Mouse (Mus musculus) brain, embryonic 14.5 days (tissue): ENCODE results near the gene Neto2. TPM values are rescaled to one million over a fixed set of nuclear protein-coding genes. Genes with fewer than 3 reads are reported as not detected.
A peak's percentile ranks its signal among the peaks of the same experiment; 100 is the strongest.

Experiments
- DNase-seq: peaks from one replicate; pipeline ENCODE4 v3.0.0-alpha.2; 2011; ENCODE audit warnings: low read depth
- CTCF ChIP-seq: fragments of 200-500 bp; IDR thresholded peaks from 2 replicates; pipeline ENCODE4 v1.5.1; 2012; ENCODE audit warnings: inconsistent platforms, mild to moderate bottlenecking, moderate library complexity, borderline replicate concordance; ENCODE audit not compliant: insufficient read depth, insufficient read length; ENCODE audit errors: extremely low read depth
- POLR2A ChIP-seq: fragments of 200-500 bp; IDR thresholded peaks from 2 replicates; pipeline ENCODE4 v1.6.1; 2012; ENCODE audit warnings: mild to moderate bottlenecking, inconsistent platforms, borderline replicate concordance; ENCODE audit not compliant: poor library complexity, insufficient read depth, insufficient read length, severe bottlenecking; ENCODE audit errors: extremely low read depth
- polyA plus RNA-seq: library from polyadenylated mRNA; depleted of rRNA; stranded (reverse); fragments of >200 nt; gene quantifications from 2 replicates; pipeline ENCODE4 v1.2.3, GENCODE M21; 2012; rRNA removed

Neto2 gene
- 46.1 and 51.6 TPM in 2 replicates for polyA plus RNA-seq

DNA sequence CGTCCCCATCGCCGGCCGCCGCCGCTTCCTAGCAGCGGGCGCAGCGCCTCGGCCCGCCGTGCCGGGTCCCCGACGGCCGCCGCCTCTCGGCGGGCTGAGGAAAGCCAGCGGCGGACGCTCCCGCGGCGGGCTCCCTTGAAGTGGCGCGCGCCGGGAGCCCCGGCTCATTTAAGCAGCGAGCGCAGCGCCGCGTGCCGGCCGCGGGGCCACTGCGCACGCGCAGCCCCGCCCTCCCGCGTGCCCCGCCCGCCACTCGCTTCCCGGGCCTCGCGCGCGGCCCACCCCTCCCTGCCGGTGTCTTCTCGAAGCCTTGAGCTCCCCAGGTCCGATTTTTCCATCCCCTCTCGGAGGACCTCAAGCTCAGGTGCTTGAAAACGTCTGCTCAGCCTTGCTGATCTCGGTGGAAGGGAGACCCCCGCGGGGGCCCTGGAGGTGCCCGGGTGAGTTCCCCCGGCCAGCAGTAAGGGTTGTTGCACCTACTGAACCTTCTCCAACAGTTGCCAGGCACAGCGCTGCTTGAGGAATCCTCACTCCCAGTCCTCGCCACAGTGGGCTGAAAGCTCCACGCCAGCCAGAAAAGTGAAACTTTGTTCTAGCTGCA is at the start of gene Neto2:
TSS of gene Neto2 (minus strand) at position 174 of the 601 bp plus-strand sequence.
- no peak for TF ChIP-seq CTCF
- peak; percentile 85 for TF ChIP-seq POLR2A
- peak; percentile 93 for DNase-seq

DNA sequence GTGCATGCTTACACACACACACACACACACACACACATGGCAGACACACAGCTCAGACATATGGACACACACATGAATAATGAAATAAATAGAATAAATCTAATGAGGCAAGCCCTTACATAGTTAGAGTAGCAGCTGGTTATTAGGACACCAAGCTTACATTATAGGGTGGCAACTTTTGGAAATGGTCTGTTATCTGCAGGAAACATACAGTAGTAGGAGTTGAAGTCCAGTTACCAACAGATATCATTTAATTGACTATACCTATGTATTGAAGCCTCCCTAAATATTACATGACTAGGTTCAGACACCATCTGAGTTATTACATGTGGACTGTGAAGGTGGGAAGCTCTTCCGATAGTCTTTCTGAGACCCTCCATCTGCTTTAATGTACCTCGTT is 44.3 kb upstream of the Neto2 start:
- TF ChIP-seq POLR2A (no peak), CTCF (no peak)
- no peak for DNase-seq

DNA sequence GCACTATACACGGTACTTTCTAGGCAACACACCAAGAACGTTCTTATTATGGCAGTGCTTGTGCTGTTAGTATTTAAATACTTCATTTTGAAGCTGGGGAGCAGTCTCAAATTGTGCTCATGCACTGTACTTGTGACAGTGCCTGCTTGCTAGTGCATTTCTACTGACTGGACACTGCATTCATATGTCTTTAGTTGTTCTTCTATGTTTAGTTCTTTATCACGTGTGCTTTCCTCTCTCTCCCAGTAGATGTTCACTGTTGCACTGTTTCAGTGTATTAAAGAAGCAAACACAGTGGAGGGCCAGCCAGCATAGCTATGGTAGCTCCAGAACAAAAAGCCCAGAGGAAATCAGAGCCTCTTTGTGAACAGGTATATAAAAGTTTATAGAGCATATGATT is 29.8 kb upstream of the Neto2 start:
- no peak for DNase-seq
- TF ChIP-seq CTCF = no peak
- no peak for TF ChIP-seq POLR2A

DNA sequence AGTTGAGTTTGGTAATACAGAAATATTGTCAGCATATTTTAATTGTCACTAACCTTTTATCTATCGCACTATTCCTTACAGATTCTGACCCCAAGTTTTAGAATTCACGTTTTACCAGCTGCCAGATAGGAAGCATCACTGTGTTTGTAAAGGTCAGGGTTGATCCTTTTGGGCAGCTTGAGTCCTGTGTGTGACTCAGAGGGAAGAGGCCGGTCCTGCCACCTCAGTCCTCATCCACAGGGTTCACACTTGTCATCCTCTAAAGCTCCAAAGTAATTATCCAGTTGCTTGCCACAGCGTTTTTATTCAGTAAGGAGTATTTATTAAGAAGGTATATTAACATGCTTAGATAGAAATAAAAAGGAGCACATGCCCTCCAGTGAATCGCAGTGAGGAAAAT is 16.5 kb upstream of the Neto2 start:
- no peak for DNase-seq
- TF ChIP-seq POLR2A = no peak
- no peak for TF ChIP-seq CTCF

DNA sequence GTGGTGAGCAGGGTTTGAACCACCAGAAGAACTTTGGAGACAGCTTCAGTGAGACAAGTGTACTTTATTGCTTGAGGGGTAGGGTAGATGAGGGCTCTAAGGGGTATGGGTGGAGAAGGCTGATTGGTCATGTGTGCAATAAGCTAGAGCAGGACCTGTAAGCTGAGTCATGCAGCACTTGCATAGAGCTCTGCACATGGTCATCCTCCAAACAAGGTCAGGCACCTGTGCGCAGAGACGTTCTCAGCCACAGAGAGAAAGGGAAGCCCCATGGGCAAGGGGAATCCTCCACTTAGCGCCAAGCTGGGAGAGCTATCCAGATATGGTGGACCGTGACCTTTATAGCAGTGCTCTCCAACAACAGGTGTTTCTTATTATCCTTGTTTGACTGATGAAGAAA is 16.0 kb upstream of the Neto2 start:
- TF ChIP-seq POLR2A (no peak), CTCF (no peak)
- no peak for DNase-seq

DNA sequence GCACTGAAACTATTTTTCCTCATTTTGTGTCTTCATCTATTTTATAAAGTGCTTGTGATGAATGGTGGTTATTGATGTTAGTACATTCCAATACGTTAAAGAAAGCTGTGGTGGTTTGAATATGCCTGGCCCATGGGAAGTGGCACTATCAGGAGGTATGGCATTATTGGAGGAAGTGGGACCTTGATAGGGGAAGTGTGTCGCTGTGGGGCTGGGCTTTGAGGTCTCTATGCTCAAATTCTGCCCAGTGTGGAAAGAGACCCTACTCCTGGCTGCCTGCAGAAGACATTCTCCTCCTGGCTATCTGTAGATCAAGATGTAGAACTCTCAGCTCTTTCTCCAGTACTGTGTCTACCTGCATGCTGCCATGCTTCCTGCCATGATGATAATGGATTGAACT is 6.3 kb upstream of the Neto2 start:
- no peak for DNase-seq
- TF ChIP-seq POLR2A = no peak
- no peak for TF ChIP-seq CTCF

DNA sequence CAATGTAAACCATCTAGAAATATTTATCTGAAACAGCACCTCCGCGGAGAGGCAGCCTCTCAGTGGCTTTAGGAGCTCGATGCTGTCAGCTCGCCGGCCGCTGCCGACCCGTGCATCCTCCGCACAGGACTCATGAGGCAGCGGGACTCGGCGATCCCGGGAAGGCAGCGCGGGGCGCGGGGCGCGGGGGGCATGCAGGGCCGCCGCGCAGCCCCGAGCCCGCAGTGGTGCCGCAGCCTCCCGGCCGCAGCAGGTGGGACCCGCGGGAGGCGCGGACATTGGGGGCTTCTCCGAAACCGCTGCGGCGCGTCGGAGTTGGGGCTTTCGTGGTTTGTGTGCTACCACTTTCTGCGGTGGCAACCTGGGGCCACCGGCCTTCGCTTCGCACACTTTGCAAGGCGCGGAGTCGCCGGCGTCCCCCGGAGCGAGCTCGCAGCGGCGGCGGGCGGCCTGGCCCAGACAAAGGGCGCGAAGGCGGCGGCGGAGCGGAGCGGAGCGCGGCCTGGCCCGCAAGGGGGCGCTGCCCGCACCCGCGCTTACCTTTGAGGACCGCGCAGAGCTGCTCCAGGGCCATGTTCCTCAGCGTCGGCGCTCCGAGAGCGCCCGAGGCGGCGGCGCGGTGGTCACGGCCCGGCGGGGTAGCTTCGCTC is 498 bp downstream of the Neto2 start:
- peak; percentile 93 for DNase-seq
- TF ChIP-seq CTCF = peak; percentile 77
- 0 out of 2 replicates have a peak, but pooled peaks have one; percentile 43 for TF ChIP-seq POLR2A

DNA sequence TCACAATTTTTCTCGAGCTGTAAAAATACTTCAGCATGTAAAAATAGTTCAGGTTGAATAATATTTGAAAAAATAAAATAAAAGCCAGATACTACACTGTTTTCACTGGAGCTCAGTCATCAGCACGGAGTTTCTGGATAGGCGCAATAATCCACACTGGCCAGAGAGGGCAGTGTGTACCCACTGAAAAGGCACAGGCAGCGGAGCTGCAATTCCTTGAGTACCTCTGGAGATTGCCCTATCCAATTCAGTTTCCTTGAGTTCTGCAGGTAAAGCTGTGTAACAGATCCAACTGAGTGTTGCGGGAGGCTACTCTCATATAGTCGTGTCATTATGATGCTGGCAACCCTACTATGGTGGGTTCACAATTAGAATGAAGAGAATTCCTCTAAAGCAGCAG is 1.7 kb downstream of the Neto2 start:
- TF ChIP-seq CTCF (peak; percentile 91), POLR2A (no peak)
- DNase-seq = peak; percentile 93

DNA sequence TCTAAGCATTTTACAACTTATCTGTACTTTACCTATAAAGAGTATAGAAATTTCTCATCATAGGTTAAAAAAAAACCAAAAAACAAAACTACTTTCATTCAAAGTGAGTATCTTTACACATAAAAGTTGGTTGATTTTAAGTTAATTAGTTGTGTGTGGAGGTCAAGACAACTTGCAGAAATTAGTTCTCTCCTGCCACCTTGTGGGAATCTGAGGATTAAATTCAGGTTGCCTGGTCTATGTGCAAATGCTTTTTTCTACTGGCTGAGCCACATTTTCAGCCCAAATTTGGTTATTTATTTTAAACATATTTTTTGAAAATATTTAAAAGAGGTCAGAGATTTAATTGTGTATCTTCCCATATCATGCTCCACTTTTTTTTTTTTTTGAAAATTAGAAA is 35.6 kb downstream of the Neto2 start:
- peak; percentile 69 for DNase-seq
- peak; percentile 12; the same call in 1 of the 2 replicates for TF ChIP-seq CTCF
- no peak for TF ChIP-seq POLR2A

DNA sequence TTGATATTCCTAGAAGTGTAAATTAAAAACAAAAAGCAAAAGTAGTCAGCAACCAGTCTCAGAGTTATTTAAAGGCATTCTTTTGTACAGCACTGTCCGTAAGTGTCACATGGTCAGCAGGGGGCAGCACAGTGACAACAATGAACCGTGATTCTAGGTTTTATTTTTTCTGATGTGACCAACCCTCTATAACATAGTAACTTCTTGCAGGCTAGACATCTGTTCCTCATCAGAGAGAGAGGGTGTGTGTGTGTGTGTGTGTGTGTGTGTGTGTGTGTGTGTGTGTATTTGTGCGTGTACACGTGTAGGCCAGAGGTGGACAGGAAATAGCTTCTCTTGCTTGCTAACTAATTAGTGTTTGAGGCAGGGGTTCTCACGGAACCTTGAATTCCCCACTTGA is 38.7 kb downstream of the Neto2 start:
- peak; percentile 67 for DNase-seq
- TF ChIP-seq POLR2A = no peak
- peak; percentile 60; the same call in 1 of the 2 replicates for TF ChIP-seq CTCF

DNA sequence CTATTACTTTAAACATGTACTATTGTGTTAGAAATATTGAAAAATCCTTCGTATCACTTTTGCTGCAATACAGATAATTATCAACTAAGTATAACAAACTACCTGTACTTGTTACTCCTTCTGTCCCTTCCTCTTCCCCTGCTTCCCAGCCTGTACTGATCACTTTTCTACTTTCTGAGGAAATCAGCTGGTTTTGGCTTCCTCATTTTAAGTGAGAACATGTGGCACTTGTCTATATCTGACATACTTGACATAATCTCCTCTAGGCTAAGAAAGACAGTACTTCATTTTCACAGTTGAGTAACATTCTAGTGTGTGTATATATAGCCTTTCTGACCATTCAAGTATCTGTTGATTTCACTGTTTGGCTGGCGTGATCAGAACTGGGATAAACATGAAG is 49.5 kb downstream of the Neto2 start:
- TF ChIP-seq CTCF = no peak
- TF ChIP-seq POLR2A = no peak
- DNase-seq = no peak

DNA sequence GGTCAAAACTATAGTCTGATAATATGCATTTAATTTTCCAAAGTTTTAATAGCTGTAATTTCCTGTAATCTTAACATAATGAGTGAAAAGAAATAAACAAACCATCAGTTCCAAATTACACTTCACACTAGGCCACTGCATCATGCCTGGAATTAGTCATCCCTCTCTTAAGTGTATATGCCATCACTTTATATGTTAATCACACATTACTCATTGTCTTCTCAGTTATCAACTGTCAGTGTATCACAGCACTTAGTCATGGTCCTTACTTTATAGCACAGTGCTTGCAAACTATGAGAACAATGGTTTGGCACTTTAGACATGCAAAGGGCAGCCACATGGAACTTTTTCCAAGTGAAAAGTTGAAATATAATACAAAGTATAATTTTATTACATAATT is 52.2 kb downstream of the Neto2 start:
- TF ChIP-seq CTCF = no peak
- no peak for DNase-seq
